Mouse (Mus musculus) erythroblast, embryonic 14.5 days (primary cell): ENCODE results near the gene Megf6. TPM values are rescaled to one million over a fixed set of nuclear protein-coding genes. Genes with fewer than 3 reads are reported as not detected.

Experiments
- H3K27me3 ChIP-seq: 2 replicates; pipeline ENCODE4 v1.6.1; 2012; ENCODE audit warnings: inconsistent platforms; ENCODE audit not compliant: control insufficient read depth
- H3K36me3 ChIP-seq: 2 replicates; pipeline ENCODE4 v1.6.1; 2012; ENCODE audit warnings: mild to moderate bottlenecking, inconsistent platforms; ENCODE audit not compliant: control insufficient read depth
- H3K4me1 ChIP-seq: 2 replicates; pipeline ENCODE4 v1.6.1; 2012; ENCODE audit warnings: inconsistent platforms; ENCODE audit not compliant: control insufficient read depth
- H3K4me3 ChIP-seq: replicated peaks from 2 replicates; pipeline ENCODE3; 2012; ENCODE audit warnings: moderate library complexity, mild to moderate bottlenecking, inconsistent platforms
- H3K9me3 ChIP-seq: 2 replicates; pipeline ENCODE4 v1.6.1; 2012; ENCODE audit warnings: low read length, inconsistent platforms, mixed read lengths; ENCODE audit not compliant: control insufficient read depth
- GATA1 ChIP-seq: IDR thresholded peaks from 2 replicates; pipeline ENCODE4 v1.6.1; 2012; ENCODE audit warnings: low read length, inconsistent platforms, mixed read lengths
- TAL1 ChIP-seq: IDR thresholded peaks from 3 replicates; pipeline ENCODE4 v1.6.1; 2012; ENCODE audit warnings: low read length, inconsistent platforms, mixed read lengths
- polyA plus RNA-seq: library from polyadenylated mRNA; stranded (reverse); fragments of >175 nt; gene quantifications from 2 replicates; pipeline ENCODE4 v1.2.3, GENCODE M21; 2012

Gene Megf6
- polyA plus RNA-seq, 1 experiment, result under 0.01 TPM

DNA sequence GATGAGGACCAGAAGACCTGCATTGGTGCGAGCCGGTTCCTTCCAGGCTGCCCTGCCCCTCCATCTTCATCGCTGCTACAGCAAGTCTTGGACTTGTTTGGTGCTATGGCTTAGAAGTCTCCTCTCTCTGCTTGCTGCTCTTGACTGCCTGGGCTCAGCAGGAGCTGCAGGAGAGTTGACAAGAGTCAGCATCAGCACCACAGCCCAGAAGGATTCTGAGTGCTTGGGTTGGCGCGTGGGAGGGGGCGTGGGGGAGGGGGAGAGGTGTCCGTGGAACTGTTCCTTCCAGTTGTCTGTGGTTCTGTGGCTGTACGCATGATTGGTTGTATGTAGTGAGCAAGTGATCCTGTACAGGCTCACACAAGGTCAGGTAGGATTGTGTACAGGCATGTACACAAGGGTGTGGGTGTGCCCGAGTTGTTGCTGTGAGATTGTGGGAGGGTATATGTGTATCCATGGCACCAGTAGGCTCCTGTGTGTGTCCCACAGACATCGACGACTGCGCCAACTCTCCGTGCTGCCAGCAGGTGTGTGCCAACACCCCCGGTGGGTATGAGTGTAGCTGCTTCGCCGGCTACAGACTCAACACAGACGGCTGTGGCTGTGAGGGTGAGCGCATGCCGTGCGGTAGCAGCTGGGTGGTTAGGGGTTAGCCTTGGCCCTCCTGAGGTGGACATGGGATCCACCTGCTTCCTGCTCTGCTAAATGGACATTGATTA, 82.2 kb downstream of the Megf6 start:
- Histone ChIP-seq H3K4me3 (no peak overlapping the region), H3K36me3 (no peaks in the 10 kb centered on the region), H3K27me3 (no peaks in the 10 kb centered on the region), H3K4me1 (peaks cover 1% of the 10 kb centered on the region), H3K9me3 (no peaks in the 10 kb centered on the region)
- TF ChIP-seq GATA1 (no peak), TAL1 (no peak)

DNA sequence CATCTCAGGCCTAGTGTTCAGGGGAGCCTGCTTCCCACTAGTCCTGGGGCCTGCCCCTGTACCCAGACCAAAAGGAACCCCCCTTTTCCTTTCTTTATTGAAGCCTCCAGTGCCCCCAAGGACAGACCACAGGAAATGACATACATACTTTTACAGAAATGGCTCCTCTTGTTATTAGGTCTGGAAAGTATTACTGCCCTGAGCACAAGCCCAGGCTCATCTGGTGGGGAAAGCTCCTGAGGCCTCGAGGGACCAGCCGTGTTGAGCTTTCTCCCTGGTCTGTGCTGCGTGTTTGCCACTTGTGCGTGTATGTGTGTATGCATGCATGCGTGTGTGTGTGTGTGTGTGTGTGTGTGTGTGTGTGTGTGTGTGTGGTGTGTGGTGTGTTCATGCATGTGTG, 90.2 kb downstream of the Megf6 start:
- no peak for TF ChIP-seq TAL1
- no peak for TF ChIP-seq GATA1
- H3K27me3 ChIP-seq, result no peaks in the 10 kb centered on the region
- H3K36me3 ChIP-seq, result no peaks in the 10 kb centered on the region
- no peaks in the 10 kb centered on the region for H3K4me1 ChIP-seq
- no peak overlapping the region for H3K4me3 ChIP-seq
- peaks cover 18% of the 10 kb centered on the region for H3K9me3 ChIP-seq

DNA sequence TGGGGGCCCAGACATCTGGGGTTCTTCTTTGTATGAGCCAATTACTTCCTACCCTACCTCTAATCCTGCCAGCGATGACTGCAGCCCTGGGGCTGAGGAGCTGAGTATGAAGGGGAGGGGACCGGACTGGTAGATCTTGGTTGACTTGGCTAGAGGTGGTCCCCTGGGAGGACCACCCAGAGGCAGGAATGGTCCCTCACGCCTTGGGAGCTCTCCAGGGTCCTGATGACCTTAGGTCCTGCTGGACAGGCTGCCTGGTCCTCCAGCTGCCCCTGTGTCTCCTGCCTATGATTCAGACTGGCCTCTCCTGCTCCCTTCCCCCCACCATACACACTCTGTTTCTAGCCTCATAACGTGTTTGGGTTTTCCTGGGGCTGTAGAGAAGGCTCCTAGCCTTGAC, 91.5 kb downstream of the Megf6 start:
- Histone ChIP-seq H3K4me1 (no peaks in the 10 kb centered on the region), H3K4me3 (no peak overlapping the region), H3K27me3 (no peaks in the 10 kb centered on the region), H3K9me3 (peaks cover 18% of the 10 kb centered on the region), H3K36me3 (no peaks in the 10 kb centered on the region)
- TF ChIP-seq TAL1 (no peak), GATA1 (no peak)

DNA sequence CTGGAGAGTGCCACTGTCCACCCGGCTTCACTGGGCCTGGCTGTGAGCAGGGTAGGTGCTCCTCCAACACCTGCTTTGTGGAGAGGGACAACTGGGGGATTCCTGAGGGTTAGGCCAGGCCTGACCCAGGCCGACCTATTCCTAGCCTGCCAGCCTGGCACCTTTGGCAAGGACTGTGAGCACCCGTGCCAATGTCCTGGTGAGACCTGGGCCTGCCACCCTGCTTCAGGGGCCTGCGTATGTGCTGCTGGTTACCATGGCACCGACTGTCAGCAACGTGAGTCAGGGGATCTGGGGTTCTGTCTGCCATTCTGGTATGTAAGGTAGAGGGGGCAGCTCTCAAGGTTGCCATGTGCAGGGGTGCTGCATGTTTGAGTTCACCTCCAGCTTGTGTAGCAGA, 97.0 kb downstream of the Megf6 start:
- H3K27me3 ChIP-seq, result no peaks in the 10 kb centered on the region
- no peaks in the 10 kb centered on the region for H3K36me3 ChIP-seq
- no peak overlapping the region for H3K4me3 ChIP-seq
- H3K9me3 ChIP-seq, result peaks cover 6% of the 10 kb centered on the region
- TF ChIP-seq GATA1 (no peak), TAL1 (no peak)
- H3K4me1 ChIP-seq, result no peaks in the 10 kb centered on the region

DNA sequence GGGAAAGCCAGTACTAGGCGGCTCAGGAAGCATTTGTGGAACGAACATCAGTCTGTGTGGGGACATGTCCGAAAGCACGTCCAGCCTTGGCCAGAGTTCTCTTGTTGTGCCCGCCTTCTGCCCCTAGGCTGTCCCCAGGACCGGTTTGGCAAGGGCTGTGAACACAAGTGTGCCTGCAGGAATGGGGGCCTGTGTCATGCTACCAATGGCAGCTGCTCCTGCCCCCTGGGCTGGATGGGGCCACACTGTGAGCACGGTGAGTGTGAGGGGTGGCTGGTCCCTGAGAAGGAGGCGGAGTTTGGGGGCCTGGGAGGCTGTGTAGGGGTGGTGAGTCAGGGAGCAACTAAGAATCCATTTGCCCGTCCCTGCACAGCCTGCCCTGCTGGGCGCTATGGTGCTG, 99.0 kb downstream of the Megf6 start:
- Histone ChIP-seq H3K9me3 (no peaks in the 10 kb centered on the region; the same call in 1 of the 2 replicates), H3K4me1 (no peaks in the 10 kb centered on the region), H3K4me3 (no peak overlapping the region), H3K36me3 (no peaks in the 10 kb centered on the region), H3K27me3 (no peaks in the 10 kb centered on the region)
- no peak for TF ChIP-seq GATA1
- TF ChIP-seq TAL1, result no peak

DNA sequence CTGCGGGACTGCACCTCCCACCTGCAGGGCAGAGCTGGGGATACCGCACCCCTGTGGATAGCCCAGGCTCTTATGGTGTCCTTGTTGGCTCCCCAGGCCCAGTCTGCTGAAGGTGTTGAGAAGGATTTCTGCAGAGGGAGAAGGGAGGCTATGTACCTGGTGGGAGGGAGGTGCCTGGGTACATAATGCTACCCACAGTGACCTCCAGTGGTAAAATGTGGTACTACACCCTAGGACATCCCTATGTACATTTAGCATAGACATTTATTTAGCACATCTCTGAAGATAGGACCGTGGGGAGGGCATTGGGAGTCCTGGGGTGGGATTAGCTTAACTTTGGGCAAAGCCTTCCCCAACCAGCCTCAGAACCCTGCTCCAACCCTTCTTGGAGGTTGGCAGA, 102.5 kb downstream of the Megf6 start:
- Histone ChIP-seq H3K36me3 (no peaks in the 10 kb centered on the region), H3K4me3 (no peak overlapping the region), H3K9me3 (no peaks in the 10 kb centered on the region), H3K4me1 (no peaks in the 10 kb centered on the region), H3K27me3 (no peaks in the 10 kb centered on the region)
- TF ChIP-seq TAL1 (no peak), GATA1 (no peak)

DNA sequence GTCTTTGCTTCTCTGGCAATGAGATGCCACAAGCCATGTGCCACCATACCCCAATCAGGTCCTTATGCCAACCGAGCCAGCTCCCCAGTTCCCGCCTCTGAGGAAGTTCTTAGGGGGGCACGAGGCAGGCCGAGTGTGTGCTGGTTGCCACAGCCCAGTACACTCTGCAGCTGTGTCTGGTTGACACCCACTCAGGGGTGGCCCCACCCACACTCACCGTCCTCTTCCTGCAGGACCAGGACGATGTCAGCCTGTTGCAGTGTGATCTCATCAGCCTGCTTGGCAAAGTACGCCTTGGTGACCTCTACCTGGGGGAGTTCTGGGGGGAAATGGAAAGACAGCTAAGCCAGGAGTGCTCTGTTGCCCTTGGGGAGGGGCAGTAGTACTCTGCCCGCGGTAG, 109.0 kb downstream of the Megf6 start:
- TF ChIP-seq GATA1, result no peak
- no peak for TF ChIP-seq TAL1
- no peaks in the 10 kb centered on the region for H3K9me3 ChIP-seq

DNA sequence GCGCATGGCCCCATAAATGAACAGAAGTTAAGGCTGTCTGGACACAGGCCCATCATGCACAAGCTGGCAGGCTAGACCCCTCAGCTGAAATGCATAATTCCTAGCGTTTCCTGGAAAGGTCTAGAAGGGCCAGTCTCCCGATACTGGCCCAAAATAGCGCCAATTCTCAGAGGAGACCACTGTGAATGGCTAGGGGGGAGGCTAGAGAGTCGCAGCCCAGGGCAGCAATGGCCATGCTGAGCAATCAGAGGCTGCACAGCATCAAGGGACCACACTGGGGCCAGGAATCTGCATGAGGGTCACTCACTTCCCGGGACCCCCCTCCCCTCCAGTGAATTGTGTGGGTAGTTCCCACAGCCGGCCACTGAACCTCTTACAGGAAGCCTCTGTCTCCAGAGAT, 113.1 kb downstream of the Megf6 start:
- H3K4me1 ChIP-seq, result no peaks in the 10 kb centered on the region
- TF ChIP-seq GATA1 (no peak), TAL1 (no peak)
- no peak overlapping the region for H3K4me3 ChIP-seq
- H3K9me3 ChIP-seq, result no peaks in the 10 kb centered on the region
- H3K36me3 ChIP-seq, result no peaks in the 10 kb centered on the region; the same call in 1 of the 2 replicates
- H3K27me3 ChIP-seq, result no peaks in the 10 kb centered on the region

More for the DNA sequence above, 109.0 kb downstream of the Megf6 start:
- no peaks in the 10 kb centered on the region for H3K27me3 ChIP-seq
- H3K36me3 ChIP-seq, result no peaks in the 10 kb centered on the region; the same call in 1 of the 2 replicates
- no peaks in the 10 kb centered on the region for H3K4me1 ChIP-seq
- no peak overlapping the region for H3K4me3 ChIP-seq

DNA sequence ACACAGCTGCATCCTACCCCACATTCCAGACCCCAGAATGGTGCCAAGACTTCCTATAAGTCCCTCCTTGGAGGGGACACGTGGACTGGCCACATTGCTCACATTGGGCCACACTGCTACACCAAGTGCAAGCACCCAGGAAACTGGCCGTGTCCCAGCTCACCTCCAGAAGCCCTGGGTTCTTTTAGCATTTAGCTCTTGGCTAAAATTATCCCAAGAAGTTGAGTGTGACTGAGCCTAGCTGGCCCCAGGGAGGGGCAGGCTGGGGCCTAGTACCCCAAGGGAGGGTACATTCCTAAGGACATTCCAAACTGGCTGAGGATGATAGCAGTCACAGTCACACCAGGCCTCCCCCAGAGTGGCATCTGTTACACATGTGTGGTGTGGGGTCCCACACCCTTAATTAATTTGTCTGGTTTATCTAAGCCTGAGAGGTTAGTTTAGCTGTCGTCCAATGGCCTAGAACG, 123.2 kb downstream of the Megf6 start:
- Histone ChIP-seq H3K9me3 (no peaks in the 10 kb centered on the region), H3K27me3 (peaks cover 2% of the 10 kb centered on the region), H3K4me1 (no peaks in the 10 kb centered on the region), H3K4me3 (no peak overlapping the region), H3K36me3 (no peaks in the 10 kb centered on the region; the same call in 1 of the 2 replicates)
- TF ChIP-seq TAL1 (no peak), GATA1 (no peak)
